Mouse (Mus musculus) erythroblast, adult 5-6 weeks (primary cell): ENCODE measurements around the gene Tmem135. TPM values are rescaled to one million over a fixed set of nuclear protein-coding genes. Genes with fewer than 3 reads are reported as not detected.

Experiments
- ATAC-seq: replicated peaks from 2 replicates; pipeline ENCODE4 v1.8.0; 2016; ENCODE audit warnings: moderate number of reproducible peaks, mild to moderate bottlenecking, moderate TSS enrichment, inconsistent platforms; ENCODE audit not compliant: poor library complexity, low FRiP score, severe bottlenecking
- total RNA-seq, 2 experiments: library from RNA; stranded (forward) in 1 of 2; stranded (reverse) in 1 of 2; fragments of 150-400 nt in 1 of 2; fragments of 200-764, 138-1000 nt in 1 of 2; gene quantifications; 2 replicates each; pipeline versions ENCODE4 v1.2.3 to v1.2.4; 2015 to 2017; ENCODE audit warnings: low replicate concordance in 2 of 2

Tmem135 gene
- total RNA-seq, 2 experiments from 2014 or later = 7.7 to 10.3 TPM

- ATAC-seq = no peak
Measured at GRCm38 (mm10) chr7:89418917-89419679, 15.1 kb upstream of the Tmem135 start.

GRCm38 (mm10) chr7:89418127-89418653, 14.2 kb upstream of the Tmem135 start:
- no peak for ATAC-seq

GRCm38 (mm10) chr7:89417707-89418106, 13.7 kb upstream of the Tmem135 start:
- no peak for ATAC-seq

- no peak for ATAC-seq
Measured at GRCm38 (mm10) chr7:89416027-89416426, 12.0 kb upstream of the Tmem135 start.

- no peak for ATAC-seq
Measured at GRCm38 (mm10) chr7:89412094-89412493, 8.1 kb upstream of the Tmem135 start.

GRCm38 (mm10) chr7:89411346-89411745, 7.3 kb upstream of the Tmem135 start:
- ATAC-seq = no peak

- no peak for ATAC-seq
Measured at GRCm38 (mm10) chr7:89410294-89410693, 6.3 kb upstream of the Tmem135 start.

GRCm38 (mm10) chr7:89407006-89407940, 3.3 kb upstream of the Tmem135 start:
- ATAC-seq = no peak

- no peak for ATAC-seq
Measured at GRCm38 (mm10) chr7:89406011-89406410, 2.0 kb upstream of the Tmem135 start.

- ATAC-seq = no peak
Measured at GRCm38 (mm10) chr7:89404734-89405440, 865 bp upstream of the Tmem135 start.

- no peak for ATAC-seq
Measured at GRCm38 (mm10) chr7:89403053-89403972, 709 bp downstream of the Tmem135 start.

GRCm38 (mm10) chr7:89401936-89402335, 2.1 kb downstream of the Tmem135 start:
- ATAC-seq = no peak

GRCm38 (mm10) chr7:89401136-89401858, 2.7 kb downstream of the Tmem135 start:
- ATAC-seq = no peak

- ATAC-seq = no peak
Measured at GRCm38 (mm10) chr7:89400721-89401120, 3.3 kb downstream of the Tmem135 start.

- ATAC-seq = no peak
Measured at GRCm38 (mm10) chr7:89397837-89398534, 6.0 kb downstream of the Tmem135 start.

GRCm38 (mm10) chr7:89396386-89396785, 7.6 kb downstream of the Tmem135 start:
- no peak for ATAC-seq

GRCm38 (mm10) chr7:89395399-89395798, 8.6 kb downstream of the Tmem135 start:
- no peak for ATAC-seq

- ATAC-seq = no peak
Measured at GRCm38 (mm10) chr7:89392825-89393224, 11.2 kb downstream of the Tmem135 start.
